Mouse (Mus musculus) ES-CJ7 (cell line): ENCODE measurements around the gene Marc1.
A peak's percentile ranks its signal among the peaks of the same experiment; 100 is the strongest.

Experiments
- DNase-seq: peaks from one replicate; pipeline ENCODE4 v3.0.0; 2011; ENCODE audit warnings: low read depth, low spot score

Gene Marc1

DNA sequence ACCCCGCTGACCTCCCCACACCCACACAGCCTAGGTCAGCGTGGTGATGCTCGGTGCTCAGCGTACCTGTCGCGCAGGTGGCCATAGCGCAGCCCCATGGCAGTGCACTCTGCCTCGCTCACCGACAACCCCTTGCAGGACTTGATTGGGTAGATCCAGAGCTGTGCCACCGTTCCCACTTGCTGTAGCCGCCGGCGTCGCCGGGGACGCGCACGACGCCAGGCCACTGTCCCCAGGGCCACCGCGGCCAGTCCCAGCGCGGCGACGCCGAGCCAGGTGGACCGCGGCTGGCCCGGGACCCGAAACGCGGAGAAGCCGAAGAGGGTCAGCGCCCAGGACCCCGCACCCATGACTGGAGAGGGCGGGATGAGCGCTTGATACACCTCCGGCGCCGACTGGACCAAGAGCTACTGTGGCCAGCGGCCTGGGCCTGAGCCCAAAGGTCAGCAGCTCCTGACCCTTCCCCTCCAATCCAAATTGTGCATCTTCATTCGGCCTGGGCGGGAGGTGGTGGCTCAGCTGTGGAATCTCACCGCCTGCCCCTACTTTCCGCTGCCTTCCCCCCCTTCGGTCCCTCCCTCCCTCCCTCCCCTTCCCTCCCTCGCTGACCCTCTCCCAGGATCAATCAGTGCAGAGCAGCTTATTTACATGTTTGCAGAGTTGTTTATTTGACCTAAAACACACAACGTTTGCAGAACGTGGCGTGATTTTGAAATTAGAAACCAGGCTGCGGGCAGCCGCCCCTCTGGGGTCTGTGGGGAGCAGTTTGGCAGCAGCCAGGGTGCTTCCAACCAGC is at the start of gene Marc1:
Marc1 (minus strand) TSS at position 534 of the 796 bp plus-strand sequence.
- no peak for DNase-seq

DNA sequence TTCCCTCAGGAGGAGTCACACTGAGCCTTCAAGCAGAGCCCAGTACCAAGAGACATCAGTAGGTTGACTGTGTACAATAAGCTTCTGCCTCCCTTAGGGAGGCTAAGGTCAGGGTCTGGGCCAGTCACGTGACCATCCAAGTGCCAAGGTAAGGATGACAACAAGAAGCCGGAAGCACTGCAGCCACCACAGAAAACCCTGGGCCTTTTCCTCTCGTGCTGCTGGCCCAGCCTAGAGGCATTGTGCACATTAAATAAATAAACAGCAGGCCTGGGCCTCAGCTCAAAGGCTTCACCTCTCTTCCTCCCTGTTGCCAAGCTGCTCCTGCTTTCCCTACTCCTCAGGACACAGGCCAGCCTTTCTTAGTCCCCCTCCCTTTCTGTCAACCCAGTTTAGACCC is 49.2 kb upstream of the Marc1 start:
- DNase-seq = no peak

GRCm38 (mm10) chr1:184858253-184858652 is 47.1 kb upstream of the Marc1 start:
- no peak for DNase-seq

- no peak for DNase-seq
Observed at GRCm38 (mm10) chr1:184857216-184857615, 46.1 kb upstream of the Marc1 start.

GRCm38 (mm10) chr1:184853922-184854321 is 42.8 kb upstream of the Marc1 start:
- DNase-seq = no peak

- DNase-seq = peak; percentile 86
Observed at GRCm38 (mm10) chr1:184853339-184853738, 42.2 kb upstream of the Marc1 start.

- DNase-seq = peak; percentile 94
Observed at GRCm38 (mm10) chr1:184851741-184852618, 40.9 kb upstream of the Marc1 start.

DNA sequence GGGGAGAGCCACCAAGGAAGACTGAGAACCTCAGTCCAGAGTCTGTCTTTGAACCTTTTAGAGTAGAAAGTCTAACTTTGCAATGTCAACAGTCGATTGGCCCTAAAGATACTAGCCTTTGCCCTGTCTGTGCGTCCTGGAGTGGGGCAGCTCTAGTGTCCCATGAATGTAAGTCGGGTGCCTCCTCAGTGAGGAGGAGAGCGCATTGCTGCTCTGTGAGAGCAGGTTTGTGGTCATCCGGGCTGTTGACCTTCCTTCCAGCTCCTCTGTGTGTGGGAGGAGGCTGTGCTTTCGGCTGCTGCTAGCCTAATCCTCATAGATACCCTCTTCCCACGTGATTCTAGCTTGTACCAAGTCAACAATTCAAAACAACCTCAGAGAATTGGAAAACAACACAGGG is 40.1 kb upstream of the Marc1 start:
- DNase-seq = no peak

- no peak for DNase-seq
Observed at GRCm38 (mm10) chr1:184846973-184847372, 35.9 kb upstream of the Marc1 start.

GRCm38 (mm10) chr1:184846092-184846750 is 35.1 kb upstream of the Marc1 start, which contains the start of gene Marc2:
Gene Marc2 (minus strand): TSS chr1:184846451.
- no peak for DNase-seq

DNA sequence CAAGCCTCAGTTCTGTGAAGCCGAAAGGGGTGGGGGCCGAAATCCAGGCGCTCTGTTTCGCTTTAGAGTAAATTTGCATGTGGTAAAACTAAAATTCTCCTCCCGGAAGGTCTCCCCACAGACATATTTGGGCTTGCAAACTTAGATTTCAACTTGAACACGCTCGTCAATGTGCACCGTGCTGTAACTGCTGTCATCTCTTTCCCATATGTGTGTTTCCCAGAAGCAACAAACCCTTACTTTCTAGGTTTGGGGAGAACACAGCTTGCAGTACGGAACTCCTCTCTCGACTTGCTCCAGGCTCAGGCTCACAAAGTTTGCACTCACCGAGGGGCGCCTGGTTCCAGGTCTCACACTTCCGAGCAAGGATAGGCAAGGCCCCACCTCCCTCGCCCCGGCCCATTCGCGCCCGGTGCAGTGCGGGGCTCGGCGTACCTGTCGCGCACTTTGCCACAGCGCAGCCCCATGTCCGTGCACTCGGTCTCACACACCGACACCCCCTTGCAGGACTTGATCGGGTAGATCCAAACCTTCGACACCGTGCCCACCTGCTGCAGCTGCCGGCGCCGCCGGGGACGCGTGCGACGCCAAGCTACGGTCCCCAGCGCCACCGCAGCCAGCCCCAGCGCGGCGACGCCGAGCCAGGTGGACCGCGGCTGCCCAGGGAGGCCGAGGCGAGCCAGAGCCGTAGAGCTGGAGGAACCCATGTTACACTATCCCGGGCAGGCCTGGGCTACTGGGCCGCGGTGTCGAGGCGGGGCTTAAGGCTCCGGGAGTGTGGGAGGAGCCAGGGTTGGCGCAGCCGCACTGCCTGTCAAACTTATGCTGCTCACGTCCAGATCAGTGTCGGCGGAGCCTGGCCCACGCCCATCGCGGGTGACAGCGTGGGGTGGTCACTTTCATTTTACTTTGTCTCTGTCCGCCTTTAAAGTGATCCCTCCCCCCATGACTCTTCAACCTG is 34.3 kb upstream of the Marc1 start:
- DNase-seq = peak; percentile 88

- DNase-seq = no peak
Observed at GRCm38 (mm10) chr1:184844326-184845066, 33.4 kb upstream of the Marc1 start.

GRCm38 (mm10) chr1:184837649-184838048 is 26.5 kb upstream of the Marc1 start:
- no peak for DNase-seq

DNA sequence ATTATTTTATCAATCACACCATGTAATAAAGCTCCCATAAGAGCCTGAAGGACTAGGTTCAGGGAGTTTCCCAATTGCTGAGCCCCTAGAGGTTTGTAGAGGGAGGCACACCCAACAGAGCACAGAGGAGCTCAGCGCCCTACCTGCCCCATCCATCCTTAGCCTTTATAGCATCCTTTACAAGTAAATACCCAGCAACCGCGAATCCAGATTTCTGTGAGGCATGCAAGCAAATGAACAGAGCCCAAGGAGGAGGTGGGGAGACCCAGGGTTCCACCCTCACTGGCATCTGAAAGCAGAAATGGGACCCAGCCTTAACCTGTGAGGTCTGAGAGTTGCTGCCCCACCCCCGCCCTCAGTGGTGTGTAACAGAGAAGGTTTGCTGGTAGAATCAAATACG is 25.2 kb upstream of the Marc1 start:
- DNase-seq = peak; percentile 65

DNA sequence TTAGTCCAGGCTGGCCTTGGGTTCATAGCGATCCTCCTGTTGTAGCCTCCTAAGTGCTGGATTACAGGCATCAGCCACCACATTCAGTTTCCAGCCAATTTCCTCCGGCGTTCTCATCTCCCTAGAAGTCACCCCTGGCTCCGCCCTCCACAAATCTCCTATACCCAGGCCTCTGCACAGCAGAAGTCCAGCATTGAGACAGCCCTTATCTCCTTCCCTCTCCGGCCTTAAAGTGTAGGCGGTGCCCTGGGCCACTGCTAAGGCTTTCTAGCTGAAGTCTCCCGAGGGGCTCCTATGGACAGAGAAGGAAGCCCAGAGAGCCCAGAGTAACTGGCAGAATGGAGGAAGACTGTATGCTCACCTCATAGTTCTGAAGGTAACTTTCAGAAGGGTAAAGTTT is 22.4 kb upstream of the Marc1 start:
- no peak for DNase-seq

DNA sequence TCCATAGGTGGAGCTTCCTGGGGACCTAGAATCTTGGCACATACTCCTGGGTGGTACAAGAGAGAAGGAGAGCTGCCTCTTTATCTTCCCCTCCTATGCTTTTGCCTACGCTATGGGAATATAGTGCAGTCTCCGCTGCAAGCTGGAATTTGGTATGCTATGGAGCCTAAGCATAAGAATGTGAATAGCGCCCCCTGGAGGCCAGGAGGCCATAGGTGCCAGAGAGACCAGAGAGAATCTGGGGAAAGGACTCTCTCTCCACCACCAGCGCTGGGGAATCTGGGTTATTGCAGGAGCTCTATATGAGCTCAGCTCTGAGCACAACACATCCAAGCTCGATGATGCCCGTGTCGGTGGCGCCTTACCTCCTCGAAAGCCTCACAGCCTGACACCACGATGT is 21.1 kb upstream of the Marc1 start:
- peak; percentile 84 for DNase-seq

DNA sequence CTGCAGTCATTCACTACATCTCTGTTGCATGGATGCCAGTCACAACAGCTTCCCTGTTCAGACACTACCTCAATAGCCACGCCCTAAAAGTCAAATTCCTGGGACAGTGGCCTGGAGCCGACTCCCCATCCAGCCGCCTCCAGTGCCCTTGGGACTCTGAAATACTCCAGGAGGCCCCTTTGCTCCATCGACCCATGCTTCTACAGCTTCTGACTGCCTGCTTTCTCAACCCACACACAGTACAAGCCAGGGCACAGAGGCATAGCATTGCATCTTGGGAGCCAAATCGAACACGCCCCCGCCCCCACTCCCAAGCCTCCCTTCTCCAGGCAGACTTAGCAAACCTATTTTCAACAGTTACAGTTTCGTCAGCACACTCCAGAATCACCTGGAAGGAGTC is 18.8 kb upstream of the Marc1 start:
- DNase-seq = peak; percentile 63

- DNase-seq = peak; percentile 91
Observed at GRCm38 (mm10) chr1:184827175-184827701, 16.1 kb upstream of the Marc1 start.

GRCm38 (mm10) chr1:184825093-184825492 is 14.0 kb upstream of the Marc1 start:
- peak; percentile 65 for DNase-seq

GRCm38 (mm10) chr1:184824439-184824851 is 13.3 kb upstream of the Marc1 start:
- DNase-seq = peak; percentile 91
